Mouse (Mus musculus) T-helper 2 cell (primary cell): ENCODE measurements around the gene Arhgef11.

ENCODE experiments used
- in situ Hi-C: fragments of 300-600 bp; cut with MboI, MseI; formaldehyde crosslinking; loops from one replicate; pipeline ENCODE4 v1.15.1; 2025; ENCODE audit warnings: high pct_unique_total_duplicates

The Arhgef11 gene

GRCm38 (mm10) chr3:87660479-87660878, 43.1 kb downstream of the Arhgef11 start:
- in situ Hi-C loops = loop anchor here (10.0 kb wide), 1 partner anchor 546 kb away; no protein-coding TSS in a partner anchor

GRCm38 (mm10) chr3:87661291-87661690, 43.9 kb downstream of the Arhgef11 start:
- in situ Hi-C loops = loop anchor here (10.0 kb wide), 1 partner anchor 546 kb away; no protein-coding TSS in a partner anchor

GRCm38 (mm10) chr3:87718525-87718924, 101.2 kb downstream of the Arhgef11 start:
- in situ Hi-C loops = no loop called here

GRCm38 (mm10) chr3:87724556-87724955, 107.2 kb downstream of the Arhgef11 start:
- in situ Hi-C loops = no loop called here

GRCm38 (mm10) chr3:87725396-87726160, 108.2 kb downstream of the Arhgef11 start:
- in situ Hi-C loops = no loop called here

GRCm38 (mm10) chr3:87726191-87726590, 108.8 kb downstream of the Arhgef11 start:
- in situ Hi-C loops = no loop called here

- in situ Hi-C loops = no loop called here
Observed at GRCm38 (mm10) chr3:87728696-87729095, 111.3 kb downstream of the Arhgef11 start.

- in situ Hi-C loops = no loop called here
Observed at GRCm38 (mm10) chr3:87733098-87733497, 115.7 kb downstream of the Arhgef11 start.

GRCm38 (mm10) chr3:87733984-87734761, 116.8 kb downstream of the Arhgef11 start:
- in situ Hi-C loops = no loop called here

GRCm38 (mm10) chr3:87735335-87735734, 118.0 kb downstream of the Arhgef11 start:
- in situ Hi-C loops = no loop called here

- in situ Hi-C loops = no loop called here
Observed at GRCm38 (mm10) chr3:87738906-87739305, 121.5 kb downstream of the Arhgef11 start.

- in situ Hi-C loops = no loop called here
Observed at GRCm38 (mm10) chr3:87742013-87742412, 124.7 kb downstream of the Arhgef11 start.

- in situ Hi-C loops = no loop called here
Observed at GRCm38 (mm10) chr3:87742735-87743134, 125.4 kb downstream of the Arhgef11 start.

GRCm38 (mm10) chr3:87743927-87744326, 126.6 kb downstream of the Arhgef11 start:
- in situ Hi-C loops = no loop called here

- in situ Hi-C loops = no loop called here
Observed at GRCm38 (mm10) chr3:87745036-87745659, 127.8 kb downstream of the Arhgef11 start.

GRCm38 (mm10) chr3:87748431-87748830, 131.1 kb downstream of the Arhgef11 start, which contains the start of gene Lrrc71:
Gene Lrrc71 (minus strand): TSS chr3:87748625.
- in situ Hi-C loops = no loop called here

- in situ Hi-C loops = no loop called here
Observed at GRCm38 (mm10) chr3:87749036-87749435, 131.7 kb downstream of the Arhgef11 start.

- in situ Hi-C loops = no loop called here
Observed at GRCm38 (mm10) chr3:87749977-87750376, 132.6 kb downstream of the Arhgef11 start.

- in situ Hi-C loops = no loop called here
Observed at GRCm38 (mm10) chr3:87752567-87752966, 135.2 kb downstream of the Arhgef11 start.

GRCm38 (mm10) chr3:87753829-87754228, 136.5 kb downstream of the Arhgef11 start:
- in situ Hi-C loops = no loop called here

GRCm38 (mm10) chr3:87755964-87756363, 138.6 kb downstream of the Arhgef11 start:
- in situ Hi-C loops = no loop called here

- in situ Hi-C loops = no loop called here
Observed at GRCm38 (mm10) chr3:87756488-87756887, 139.1 kb downstream of the Arhgef11 start.
